Mouse (Mus musculus) midbrain, embryonic 10.5 days (tissue): ENCODE data around the gene Cradd. TPM values are rescaled to one million over a fixed set of nuclear protein-coding genes. Genes with fewer than 3 reads are reported as not detected.

Source experiments
- DNase-seq: peaks from one replicate; pipeline ENCODE4 v3.0.0-alpha.2; 2017; ENCODE audit warnings: low spot score
- H3K27ac ChIP-seq: fragments of 300-500 bp; sonication (generic); replicated peaks from 2 replicates; pipeline ENCODE4 v1.5.1; 2016; ENCODE audit warnings: mild to moderate bottlenecking
- H3K27me3 ChIP-seq: fragments of 300-500 bp; sonication (generic); 2 replicates; pipeline ENCODE4 v1.6.1; 2016; ENCODE audit warnings: low read depth, mild to moderate bottlenecking; ENCODE audit not compliant: poor library complexity, severe bottlenecking
- H3K36me3 ChIP-seq: fragments of 300-500 bp; sonication (generic); 2 replicates; pipeline ENCODE4 v1.6.1; 2016; ENCODE audit warnings: mild to moderate bottlenecking, moderate library complexity
- H3K4me1 ChIP-seq: fragments of 300-500 bp; sonication (generic); 2 replicates; pipeline ENCODE4 v1.6.1; 2016
- H3K4me3 ChIP-seq: fragments of 300-500 bp; sonication (generic); 2 replicates; pipeline ENCODE4 v1.5.1; 2016; ENCODE audit warnings: mild to moderate bottlenecking, moderate library complexity
- H3K9me3 ChIP-seq: fragments of 300-500 bp; sonication (generic); replicated peaks from 2 replicates; pipeline ENCODE4 v1.6.1; 2016; ENCODE audit warnings: mild to moderate bottlenecking
- WGBS: fragments of 180-500 bp; shearing (Covaris S2); methylation state at CpG from one replicate; pipeline ENCODE4 v1.1.7; 2016; 5-methylcytosine and 5-hydroxymethylcytosine counted together
- polyA plus RNA-seq: library from polyadenylated mRNA; unstranded; fragments of >200 nt; fragmentation: Nextera tagmentation; extraction: Ambion mirVana; gene quantifications from 2 replicates; pipeline ENCODE4 v1.2.1, GENCODE M21; 2016

Cradd gene
- polyA plus RNA-seq, 1 experiment from 2014 or later = 14.4 TPM

DNA sequence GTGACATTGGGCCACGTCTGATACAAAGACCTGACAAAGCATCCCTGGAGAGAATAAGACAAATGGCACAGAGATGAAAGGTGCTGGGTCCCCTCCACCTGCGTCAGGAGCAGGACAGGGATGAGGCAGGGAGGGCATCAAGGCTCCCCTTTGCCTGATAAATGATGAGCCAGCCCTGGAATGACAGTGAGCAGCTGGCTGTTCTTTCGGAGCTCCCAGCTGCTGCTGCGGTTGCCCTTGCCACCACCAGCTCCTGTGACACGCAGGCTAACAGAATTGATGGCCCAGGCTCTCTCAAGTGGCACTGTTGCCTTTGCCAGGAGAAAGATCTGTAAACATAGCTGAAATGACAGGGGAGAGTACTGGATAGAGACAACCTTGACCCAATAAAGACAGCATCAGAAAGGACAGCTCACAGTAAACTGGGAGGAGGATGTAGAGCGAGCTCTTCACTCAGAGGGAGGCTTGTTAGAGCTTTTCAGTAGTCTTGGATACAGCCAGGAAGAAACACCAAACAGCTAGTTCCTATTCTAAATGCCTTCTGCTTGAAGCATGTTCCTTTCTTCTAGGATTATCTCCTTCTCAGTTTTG lies 31.8 kb upstream of the Cradd start:
- Histone ChIP-seq H3K9me3 (no peaks in the 10 kb centered on the region; the same call in 1 of the 2 replicates), H3K4me1 (peaks cover 10% of the 10 kb centered on the region), H3K36me3 (no peaks in the 10 kb centered on the region), H3K27me3 (no peaks in the 10 kb centered on the region), H3K4me3 (no peak overlapping the region), H3K27ac (no peak overlapping the region)
- WGBS = 53% methylated on average over 6 of the region's 6 CpGs
- no peak for DNase-seq

GRCm38 (mm10) chr10:95354673-95355072 lies 30.7 kb upstream of the Cradd start:
- Histone ChIP-seq H3K27ac (no peak overlapping the region), H3K36me3 (no peaks in the 10 kb centered on the region), H3K4me1 (peaks cover 10% of the 10 kb centered on the region), H3K4me3 (no peak overlapping the region), H3K27me3 (no peaks in the 10 kb centered on the region), H3K9me3 (no peaks in the 10 kb centered on the region; the same call in 1 of the 2 replicates)
- no peak for DNase-seq

- H3K27me3 ChIP-seq = no peaks in the 10 kb centered on the region
- peaks cover 10% of the 10 kb centered on the region for H3K4me1 ChIP-seq
- H3K4me3 ChIP-seq = no peak overlapping the region
- DNase-seq = no peak
- peak overlapping the region; percentile 23; the same call in 1 of the 2 replicates for H3K27ac ChIP-seq
- 74% methylated on average over 6 of the region's 6 CpGs for WGBS
- no peaks in the 10 kb centered on the region; the same call in 1 of the 2 replicates for H3K9me3 ChIP-seq
- no peaks in the 10 kb centered on the region for H3K36me3 ChIP-seq
Observed at GRCm38 (mm10) chr10:95354047-95354446, 30.1 kb upstream of the Cradd start.

GRCm38 (mm10) chr10:95348457-95348856 lies 24.5 kb upstream of the Cradd start:
- WGBS = 88% methylated on average over 3 of the region's 3 CpGs
- Histone ChIP-seq H3K27ac (no peak overlapping the region), H3K36me3 (no peaks in the 10 kb centered on the region), H3K27me3 (no peaks in the 10 kb centered on the region), H3K9me3 (peaks cover 5% of the 10 kb centered on the region; the same call in 1 of the 2 replicates), H3K4me1 (no peaks in the 10 kb centered on the region), H3K4me3 (no peak overlapping the region)
- DNase-seq = no peak

- Histone ChIP-seq H3K4me1 (no peaks in the 10 kb centered on the region), H3K9me3 (peaks cover 5% of the 10 kb centered on the region; the same call in 1 of the 2 replicates), H3K36me3 (no peaks in the 10 kb centered on the region), H3K27ac (no peak overlapping the region), H3K4me3 (no peak overlapping the region), H3K27me3 (no peaks in the 10 kb centered on the region)
- 92% methylated on average over 3 of the region's 3 CpGs for WGBS
- DNase-seq = no peak
Observed at GRCm38 (mm10) chr10:95347776-95348175, 23.8 kb upstream of the Cradd start.

DNA sequence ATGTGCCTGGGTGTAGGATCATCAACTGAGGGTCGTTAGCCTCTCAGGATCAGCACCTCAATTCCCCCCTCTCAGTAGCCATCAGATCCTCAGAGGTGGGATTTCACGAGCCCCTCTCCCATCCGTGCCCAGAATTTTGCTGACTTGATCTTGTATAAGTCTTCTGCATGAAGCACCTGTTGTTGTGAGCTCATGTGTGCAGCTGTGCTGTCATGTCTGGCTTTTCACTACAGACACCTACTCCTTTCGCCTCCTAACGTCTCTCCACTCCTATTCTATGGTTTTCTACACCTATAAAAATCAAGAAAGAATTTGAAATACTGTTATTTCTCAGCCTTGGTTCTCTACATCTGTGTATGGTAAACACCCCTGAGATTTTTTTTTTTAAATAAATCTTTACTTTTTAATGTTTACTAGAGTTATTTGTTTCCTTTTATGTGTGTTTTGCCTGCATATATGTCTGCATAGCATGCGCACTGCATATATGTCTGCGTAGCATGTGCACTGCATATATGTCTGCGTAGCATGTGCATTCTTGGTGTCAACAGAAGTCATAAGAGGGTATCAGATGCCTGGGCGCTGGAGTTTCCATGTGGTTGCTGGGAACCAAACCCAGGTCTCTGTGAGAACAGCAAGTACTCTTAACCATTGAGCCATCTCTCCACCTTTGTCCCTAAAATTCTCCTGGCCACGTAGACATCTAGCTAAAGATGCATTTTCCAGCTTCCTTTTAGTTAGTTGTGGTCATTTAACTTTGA lies 19.1 kb upstream of the Cradd start:
- Histone ChIP-seq H3K4me3 (no peak overlapping the region), H3K27ac (no peak overlapping the region), H3K36me3 (no peaks in the 10 kb centered on the region), H3K27me3 (no peaks in the 10 kb centered on the region), H3K4me1 (no peaks in the 10 kb centered on the region), H3K9me3 (0 out of 2 replicates have a peak, but pooled peaks cover 5% of the 10 kb centered on the region)
- 85% methylated on average over 10 of the region's 10 CpGs for WGBS
- DNase-seq = no peak

DNA sequence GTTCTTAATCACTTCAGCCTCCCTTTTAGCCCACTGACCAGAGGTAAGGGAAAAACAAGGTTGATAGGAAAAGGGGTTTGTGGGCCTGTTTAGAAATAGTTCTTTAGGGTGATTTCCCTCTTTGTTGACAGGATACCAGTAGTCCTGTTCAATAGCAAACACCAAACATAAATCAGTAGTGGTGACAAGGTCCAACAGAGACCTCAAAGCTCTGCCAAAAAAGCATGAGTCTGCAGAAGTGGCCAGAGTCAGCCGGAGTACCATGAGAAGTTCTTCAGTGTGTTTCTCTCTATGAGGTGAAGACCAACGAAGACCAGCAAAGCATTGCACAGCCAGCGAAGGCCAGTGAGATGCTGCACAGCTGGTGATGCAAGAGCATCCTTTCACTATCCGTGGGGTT lies 16.7 kb upstream of the Cradd start:
- Histone ChIP-seq H3K9me3 (0 out of 2 replicates have a peak, but pooled peaks cover 5% of the 10 kb centered on the region), H3K4me1 (peaks cover 10% of the 10 kb centered on the region), H3K4me3 (no peak overlapping the region), H3K36me3 (no peaks in the 10 kb centered on the region), H3K27me3 (no peaks in the 10 kb centered on the region), H3K27ac (no peak overlapping the region)
- 81% methylated on average over 4 of the region's 4 CpGs for WGBS
- no peak for DNase-seq

DNA sequence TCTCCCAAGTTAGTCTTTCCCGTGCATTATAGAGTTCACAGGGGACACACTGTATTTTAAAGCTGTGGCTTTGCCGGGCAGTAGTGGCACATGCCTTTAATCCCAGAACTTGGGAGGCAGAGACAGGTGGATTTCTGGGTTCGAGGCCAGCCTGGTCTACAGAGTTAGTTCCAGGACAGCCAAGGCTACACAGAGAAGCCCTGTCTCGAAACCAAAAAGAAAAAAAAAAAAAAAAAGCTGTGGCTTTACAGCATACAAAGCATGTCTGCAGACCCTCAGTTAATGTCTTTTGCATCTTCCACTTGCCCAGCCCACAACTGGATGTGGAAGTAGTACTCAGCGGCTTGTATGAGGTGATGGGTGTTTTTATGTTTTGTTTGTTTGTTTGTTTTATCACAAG lies 13.7 kb upstream of the Cradd start:
- DNase-seq = no peak
- WGBS = 79% methylated on average over 5 of the region's 5 CpGs
- no peaks in the 10 kb centered on the region for H3K27me3 ChIP-seq

GRCm38 (mm10) chr10:95336781-95337544 lies 13.0 kb upstream of the Cradd start:
- Histone ChIP-seq H3K4me3 (no peak overlapping the region), H3K27ac (no peak overlapping the region), H3K27me3 (no peaks in the 10 kb centered on the region), H3K4me1 (peaks cover 10% of the 10 kb centered on the region), H3K9me3 (no peaks in the 10 kb centered on the region), H3K36me3 (no peaks in the 10 kb centered on the region)
- no peak for DNase-seq
- WGBS = 51% methylated on average over 4 of the region's 4 CpGs

More for the DNA sequence above, 13.7 kb upstream of the Cradd start:
- no peaks in the 10 kb centered on the region for H3K9me3 ChIP-seq
- H3K4me3 ChIP-seq = no peak overlapping the region
- H3K27ac ChIP-seq = no peak overlapping the region
- H3K36me3 ChIP-seq = no peaks in the 10 kb centered on the region
- peaks cover 10% of the 10 kb centered on the region for H3K4me1 ChIP-seq

GRCm38 (mm10) chr10:95334826-95335225 lies 10.9 kb upstream of the Cradd start:
- H3K27me3 ChIP-seq = no peaks in the 10 kb centered on the region
- DNase-seq = no peak

GRCm38 (mm10) chr10:95332596-95332995 lies 8.7 kb upstream of the Cradd start:
- Histone ChIP-seq H3K4me1 (peaks cover 22% of the 10 kb centered on the region), H3K9me3 (no peaks in the 10 kb centered on the region), H3K27ac (no peak overlapping the region), H3K4me3 (no peak overlapping the region), H3K36me3 (no peaks in the 10 kb centered on the region), H3K27me3 (no peaks in the 10 kb centered on the region)
- WGBS = 87% methylated on average over 3 of the region's 3 CpGs
- no peak for DNase-seq

More at GRCm38 (mm10) chr10:95334826-95335225, 10.9 kb upstream of the Cradd start:
- H3K27ac ChIP-seq = no peak overlapping the region
- no peak overlapping the region for H3K4me3 ChIP-seq
- WGBS = 76% methylated on average over 1 of the region's 1 CpGs
- H3K9me3 ChIP-seq = no peaks in the 10 kb centered on the region
- H3K36me3 ChIP-seq = no peaks in the 10 kb centered on the region
- H3K4me1 ChIP-seq = peaks cover 16% of the 10 kb centered on the region

DNA sequence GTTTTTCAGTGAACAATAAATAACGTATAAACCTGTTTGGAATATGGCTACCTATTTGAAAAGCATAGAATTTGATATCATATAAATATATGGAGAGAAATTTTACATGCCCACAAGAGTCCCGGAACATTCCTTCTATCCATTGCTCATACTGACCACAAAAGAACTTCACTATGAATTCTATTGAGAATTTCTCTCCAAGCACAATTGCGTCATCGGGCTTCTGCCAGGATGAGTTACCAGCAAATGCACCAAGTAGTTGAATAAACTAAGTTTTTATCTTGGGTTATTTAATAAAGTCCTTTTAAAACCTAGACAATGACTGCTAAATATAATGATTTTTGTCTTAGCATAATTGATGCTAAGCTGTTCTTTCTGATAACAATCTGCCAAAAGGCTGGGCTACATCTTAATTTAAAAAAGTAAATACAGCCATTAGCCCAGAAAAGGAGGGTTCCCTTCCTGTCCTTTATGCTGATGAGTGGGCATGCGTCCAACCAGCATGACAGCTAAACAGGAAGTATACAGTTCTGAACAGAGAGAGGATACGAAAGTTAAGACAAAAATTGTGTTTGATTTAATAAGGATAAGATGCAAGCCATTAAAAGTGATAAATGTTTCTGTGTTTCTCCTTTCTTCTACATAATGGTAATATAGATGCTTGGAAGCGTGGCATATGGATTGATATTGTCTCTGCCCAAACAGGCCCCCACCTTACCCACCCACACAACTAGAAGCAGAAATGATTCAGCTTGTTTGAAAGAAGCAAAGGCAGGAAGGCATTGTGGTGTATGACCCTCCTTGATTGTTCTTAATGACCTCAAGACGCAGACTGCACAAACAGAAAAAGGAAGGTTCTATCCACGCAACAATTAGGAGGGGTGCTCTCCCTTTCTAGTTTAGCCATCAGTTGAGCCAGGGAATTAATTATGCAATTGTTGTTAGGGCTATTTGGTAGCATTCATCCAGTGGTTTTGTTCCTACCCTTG lies 6.7 kb upstream of the Cradd start:
- H3K4me1 ChIP-seq = peaks cover 15% of the 10 kb centered on the region
- H3K9me3 ChIP-seq = no peaks in the 10 kb centered on the region; the same call in 1 of the 2 replicates
- H3K36me3 ChIP-seq = no peaks in the 10 kb centered on the region
- 76% methylated on average over 9 of the region's 9 CpGs for WGBS
- H3K4me3 ChIP-seq = no peak overlapping the region
- no peak overlapping the region for H3K27ac ChIP-seq
- DNase-seq = no peak
- no peaks in the 10 kb centered on the region for H3K27me3 ChIP-seq
